Mouse (Mus musculus): ENCODE results near the gene Cmss1.

DNA sequence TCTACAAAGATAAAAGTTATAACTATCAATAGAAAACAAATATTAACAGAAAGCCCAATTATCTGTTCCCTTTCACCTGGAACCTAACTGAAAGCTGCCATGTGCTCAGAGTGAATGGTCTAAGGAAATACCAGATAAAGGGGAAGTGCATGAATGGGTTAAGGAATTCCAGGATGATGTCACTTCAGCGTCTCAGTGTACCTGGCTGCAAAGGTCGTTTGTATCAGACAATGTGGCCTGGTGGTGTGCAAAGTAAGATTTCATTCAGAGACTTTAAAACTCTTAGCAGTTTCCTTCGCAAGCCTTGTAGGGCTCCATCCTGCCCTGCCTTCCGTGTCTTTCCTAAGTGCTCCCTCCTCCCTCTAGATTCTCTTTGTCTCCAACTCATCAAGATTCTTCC is 173.5 kb downstream of the Cmss1 start:
- TF ChIP-seq EP300 (IDR thresholded peaks at IDR 0.05; ENCODE audit: low read depth), result no peak
- TF ChIP-seq CTCF (IDR thresholded peaks at IDR 0.05; ENCODE audit: low read depth), result no peak
